ENCODE assay signal across 9 mouse cellular contexts in genomic region chr13:44260637-44261333, GRCm38 (mm10).
DNase-seq lines count a peak whose midpoint lies in the region; ATAC-seq and TF ChIP-seq lines count a peak whose summit lies in the region.
"Had no signal": no experiment of that assay in that cellular context is flagged by ENCODE, and none has a peak within 500 bp of the region (broad histone marks: within the 10 kb centered on the region; RNA-seq: fewer than 3 reads in every experiment).

No protein-coding gene starts in this region.

- DNase-seq in lung, embryonic 14.5 days = peak; percentile 70
- no peak for DNase-seq in lung, adult 2 months
- peak; percentile 80 for DNase-seq in gastrocnemius, postnatal 14 days
- DNase-seq in heart, postnatal 36 days = peak; percentile 70 to 75
- no peak for DNase-seq in B cell, adult 2 months
- DNase-seq in layer of hippocampus, adult 11-12 months (ENCODE audit: low spot score) = no peak
- DNase-seq: thymus, adult 2 months had no signal

- no peak overlapping the region; the same call in 1 of the 2 replicates for H3K27ac ChIP-seq in lung, embryonic 14.5 days (ENCODE audit: low read depth)
- H3K27ac ChIP-seq in stomach, embryonic 16.5 days (ENCODE audit: low read length) = peak overlapping the region; percentile 50

- H3K4me1 ChIP-seq in lung, embryonic 14.5 days (ENCODE audit: insufficient read depth) = peaks cover 3% of the 10 kb centered on the region; the same call in 1 of the 2 replicates
- H3K4me1 ChIP-seq in lung, adult 2 months (ENCODE audit: control insufficient read depth, insufficient read depth, low read length) = no peaks in the 10 kb centered on the region
- peaks cover 6% of the 10 kb centered on the region; the same call in 1 of the 2 replicates for H3K4me1 ChIP-seq in stomach, embryonic 16.5 days (ENCODE audit: control insufficient read depth, insufficient read depth, low read length)

- no peaks in the 10 kb centered on the region for H3K9me3 ChIP-seq in lung, embryonic 14.5 days (ENCODE audit: low read depth, low read length)
- H3K9me3 ChIP-seq in stomach, embryonic 16.5 days (replicated peaks; ENCODE audit: control insufficient read depth, low read length) = no peaks in the 10 kb centered on the region

- intact Hi-C loops in gastrocnemius, postnatal 14 days (cut with DNase I; ENCODE audit: low total_unique reads) = no loop called here
- intact Hi-C loops in heart, postnatal 36 days (cut with DNase I) = no loop called here

- TF ChIP-seq POLR2A in lung, adult 2 months (IDR thresholded peaks at IDR 0.05; ENCODE audit: borderline replicate concordance, extremely low read depth, low read depth, low read length) = no peak

- ATAC-seq in lung, embryonic 14.5 days (ENCODE audit: insufficient read depth) = no peak
- no peak for ATAC-seq in stomach, embryonic 16.5 days (ENCODE audit: insufficient read depth, low FRiP score)

- WGBS in lung, embryonic 14.5 days = 62% methylated on average over 8 of the region's 8 CpGs
- WGBS in lung, adult 2 months = 67% methylated on average over 8 of the region's 8 CpGs
- WGBS in stomach, embryonic 16.5 days = 54% methylated on average over 8 of the region's 8 CpGs

- no peaks in the 10 kb centered on the region for H3K27me3 ChIP-seq in lung, embryonic 14.5 days (ENCODE audit: insufficient read depth, low read length)
- H3K27me3 ChIP-seq in stomach, embryonic 16.5 days (ENCODE audit: control insufficient read depth, insufficient read depth, low read length) = no peaks in the 10 kb centered on the region
- H3K27me3 ChIP-seq: megakaryocyte, embryonic 14.5 days had no signal

- no peaks in the 10 kb centered on the region for H3K36me3 ChIP-seq in lung, embryonic 14.5 days (ENCODE audit: insufficient read depth)
- no peaks in the 10 kb centered on the region for H3K36me3 ChIP-seq in stomach, embryonic 16.5 days (ENCODE audit: control insufficient read depth, insufficient read depth, low read length)

- H3K9ac ChIP-seq in lung, embryonic 14.5 days = no peak overlapping the region
- H3K9ac ChIP-seq in stomach, embryonic 16.5 days (ENCODE audit: low read length) = no peak overlapping the region

- no peak overlapping the region for H3K4me2 ChIP-seq in lung, embryonic 14.5 days
- H3K4me2 ChIP-seq in stomach, embryonic 16.5 days (ENCODE audit: low read depth, low read length) = no peak overlapping the region

- no peak overlapping the region for H3K4me3 ChIP-seq in lung, embryonic 14.5 days (ENCODE audit: low read depth, low read length)
- no peak overlapping the region for H3K4me3 ChIP-seq in lung, adult 2 months (replicated peaks; ENCODE audit: extremely low read depth, low read depth, low read length)
- no peak overlapping the region for H3K4me3 ChIP-seq in stomach, embryonic 16.5 days (replicated peaks; ENCODE audit: low read length)

- TF ChIP-seq CTCF in lung, embryonic 14.5 days (IDR thresholded peaks at IDR 0.05; ENCODE audit: low read depth) = no peak
- no peak for TF ChIP-seq CTCF in lung, adult 2 months (IDR thresholded peaks at IDR 0.05; ENCODE audit: insufficient read depth, low read length)

Comparison
In these comparisons a context has a peak if more than half of its experiments do, and no peak if none do; other contexts are left out.
1. DNase-seq: peak in lung, embryonic 14.5 days (single experiment), gastrocnemius, postnatal 14 days (single experiment) and heart, postnatal 36 days (2 of 2); none in lung, adult 2 months (single experiment), B cell, adult 2 months (0 of 2) and layer of hippocampus, adult 11-12 months (single experiment).